Mouse (Mus musculus) CH12.LX (cell line): ENCODE results near the gene Fam13c.

Experiments used
- CTCF ChIP-seq, 2 experiments: IDR thresholded peaks in 1 of 2; conservative IDR thresholded peaks in 1 of 2; 2 replicates each; pipeline ENCODE4 v1.5.1; 2011 to 2012; ENCODE audit warnings: low read depth in 2 of 2, low read length in 2 of 2, improper control_type of control experiment in 1 of 2, inconsistent platforms in 1 of 2, mild to moderate bottlenecking in 1 of 2, moderate library complexity in 1 of 2
- EP300 ChIP-seq: IDR thresholded peaks from 2 replicates; pipeline ENCODE4 v1.6.1; 2011; ENCODE audit warnings: low read length, improper control_type of control experiment
- ETS1 ChIP-seq: conservative IDR thresholded peaks from 2 replicates; pipeline ENCODE4 v1.6.1; 2012; ENCODE audit warnings: low read depth, mild to moderate bottlenecking, inconsistent platforms, low read length, improper control_type of control experiment, moderate library complexity
- HCFC1 ChIP-seq: IDR thresholded peaks from 2 replicates; pipeline ENCODE4 v1.6.1; 2012; ENCODE audit warnings: low read depth, mild to moderate bottlenecking, inconsistent platforms, low read length, improper control_type of control experiment
- JUN ChIP-seq: IDR thresholded peaks from 2 replicates; pipeline ENCODE4 v1.6.1; 2011; ENCODE audit warnings: low read depth, mild to moderate bottlenecking, low read length, improper control_type of control experiment, moderate library complexity; ENCODE audit not compliant: insufficient read depth
- JUND ChIP-seq: conservative IDR thresholded peaks from 2 replicates; pipeline ENCODE4 v1.6.1; 2011; ENCODE audit warnings: low read depth, low read length, improper control_type of control experiment
- KAT2A ChIP-seq: IDR thresholded peaks from 2 replicates; pipeline ENCODE4 v1.6.1; 2012; ENCODE audit warnings: low read length, improper control_type of control experiment, inconsistent platforms; ENCODE audit not compliant: insufficient replicate concordance
- MXI1 ChIP-seq: IDR thresholded peaks from 2 replicates; pipeline ENCODE4 v1.6.1; 2011; ENCODE audit warnings: mild to moderate bottlenecking, low read depth, low read length, improper control_type of control experiment
- POLR2A ChIP-seq: IDR thresholded peaks from 2 replicates; pipeline ENCODE4 v1.6.1; 2011; ENCODE audit warnings: low read depth, mild to moderate bottlenecking, improper control_type of control experiment, low read length
- TBP ChIP-seq: conservative IDR thresholded peaks from 2 replicates; pipeline ENCODE4 v1.6.1; 2011; ENCODE audit warnings: low read depth, low read length, improper control_type of control experiment
- USF2 ChIP-seq: conservative IDR thresholded peaks from 2 replicates; pipeline ENCODE4 v1.6.1; 2011; ENCODE audit warnings: low read depth, low read length, improper control_type of control experiment
- ZMIZ1 ChIP-seq: IDR thresholded peaks from 2 replicates; pipeline ENCODE4 v1.6.1; 2012; ENCODE audit warnings: low read depth, mild to moderate bottlenecking, inconsistent platforms, low read length, improper control_type of control experiment

DNA sequence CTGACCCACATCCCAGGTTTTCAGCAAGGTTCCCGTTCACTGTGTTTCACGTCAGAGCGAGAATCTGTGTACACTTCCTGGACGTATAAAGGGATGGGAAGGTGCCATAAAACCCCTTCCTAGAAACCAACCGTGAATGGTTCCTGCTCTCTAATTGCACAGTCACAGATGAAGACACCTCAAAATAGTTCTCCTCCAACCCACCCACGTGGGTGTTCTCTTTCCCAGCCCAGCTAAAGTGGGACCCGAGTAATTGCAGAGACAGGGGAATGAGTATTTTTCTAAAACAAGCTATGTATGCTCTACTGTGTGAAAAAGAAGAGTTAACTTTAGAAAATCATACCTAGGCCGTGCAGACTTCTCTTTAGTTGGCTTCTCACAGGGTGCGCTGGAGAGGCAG lies 74.6 kb downstream of the Fam13c start:
- TF ChIP-seq CTCF (conservative IDR thresholded peaks at IDR 0.05 in 1 of 2, IDR thresholded peaks at IDR 0.05 in 1 of 2; ENCODE audit: low read depth in 2 of 2, low read length in 2 of 2) (no peak), KAT2A (no peak), ZMIZ1 (no peak), JUN (no peak), HCFC1 (no peak), MXI1 (no peak), POLR2A (no peak), TBP (no peak), JUND (no peak), EP300 (no peak), USF2 (no peak), ETS1 (no peak)
